Mouse (Mus musculus): ENCODE results near the gene Dapk1. TPM values are rescaled to one million over a fixed set of nuclear protein-coding genes. Genes with fewer than 3 reads are reported as not detected.

Gene Dapk1
- 105 and 111 TPM in 2 replicates for polyA plus RNA-seq (2012; rRNA removed)

DNA sequence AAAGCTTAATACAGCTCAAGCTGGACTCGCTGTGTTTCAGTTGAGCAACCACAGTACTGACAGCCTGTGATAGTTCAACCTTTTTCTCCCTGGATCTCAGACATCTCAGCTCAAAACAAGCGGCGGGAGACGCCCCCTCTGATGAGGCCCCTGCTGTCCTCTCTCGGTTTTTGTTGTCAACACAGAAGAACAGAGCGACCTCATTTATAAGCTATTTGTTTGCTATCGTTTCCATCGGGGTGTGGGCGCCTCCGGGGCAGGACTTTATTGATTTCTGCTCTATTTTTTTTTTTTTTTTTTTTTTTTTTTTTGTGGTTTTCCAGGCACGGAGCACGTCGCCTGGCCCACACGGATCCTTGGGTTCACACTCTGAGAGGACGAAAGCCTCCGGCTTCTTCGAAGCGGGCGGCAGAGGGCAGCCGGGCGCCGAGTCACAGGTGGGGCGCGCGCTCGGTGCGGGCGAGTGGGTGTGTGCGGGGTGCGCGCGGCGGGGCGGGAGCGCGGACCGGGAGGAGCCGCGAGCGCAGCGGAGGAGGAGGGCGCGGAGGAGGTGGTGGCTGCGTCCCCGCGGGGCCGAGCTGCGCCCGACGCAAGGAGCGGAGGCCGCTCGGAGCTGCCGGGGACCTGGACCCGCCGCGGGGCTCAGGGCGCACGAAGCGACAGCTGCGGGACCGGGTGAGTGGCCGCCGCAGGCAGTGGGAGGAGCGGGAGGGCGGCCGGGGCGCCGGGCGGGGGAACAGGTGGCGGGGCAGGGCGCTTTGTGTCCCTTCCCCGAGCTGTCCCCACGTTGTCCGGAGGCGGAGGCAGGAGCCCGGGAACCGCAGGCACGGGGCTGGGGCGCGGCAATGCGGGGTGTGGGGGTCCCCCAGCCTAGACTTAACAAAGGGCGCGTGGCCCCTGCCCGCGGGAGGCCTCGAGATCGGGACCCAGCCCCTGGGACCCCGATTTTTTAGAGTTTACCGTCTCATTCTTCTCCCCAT, at the start of gene Dapk1:
TSS of gene Dapk1 (plus strand) at position 512 of the 980 bp plus-strand sequence.

DNA sequence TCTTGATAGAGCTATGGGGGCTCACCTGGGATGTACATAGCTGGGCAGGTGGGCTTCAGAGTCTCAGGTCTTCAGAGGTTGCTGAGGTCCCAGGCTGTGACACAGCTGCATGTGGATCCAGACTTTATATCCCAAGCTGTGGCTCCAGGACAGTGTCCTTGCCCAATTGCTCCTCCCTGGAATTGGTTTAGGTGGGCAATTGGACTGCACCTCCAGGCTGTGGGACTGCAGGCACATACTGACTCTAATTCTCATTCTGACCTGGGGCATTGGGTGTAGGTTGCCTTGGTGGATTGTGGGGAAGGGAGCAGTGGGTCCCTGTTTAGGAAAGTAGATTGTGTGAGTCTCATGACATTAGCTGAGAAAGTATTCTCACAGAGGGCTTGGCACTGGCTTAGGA, 184.5 kb downstream of the Dapk1 start, which contains the start of gene BC051665:
TSS of gene BC051665 (minus strand) at position 101 of the 400 bp plus-strand sequence.

DNA sequence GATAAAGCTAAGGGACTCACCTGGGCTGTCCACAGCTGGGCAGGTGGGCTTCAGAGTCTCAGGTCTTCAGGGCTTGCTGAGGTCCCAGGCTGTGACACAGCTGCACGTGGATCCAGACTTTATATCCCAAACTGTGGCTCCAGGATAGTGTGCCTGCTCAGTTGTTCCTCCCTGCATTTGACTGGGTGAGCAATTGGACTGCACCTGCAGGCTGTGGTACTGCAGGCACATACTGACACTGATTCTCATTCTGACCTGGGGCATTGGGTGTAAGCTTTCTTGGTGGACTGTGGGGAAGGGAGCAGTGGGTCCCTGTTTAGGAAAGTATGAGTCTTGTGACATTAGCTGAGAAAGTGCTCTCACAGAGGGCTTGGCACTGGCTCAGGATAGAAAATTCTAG, 201.0 kb downstream of the Dapk1 start, which contains the start of gene Ctsll3:
TSS of gene Ctsll3 (minus strand) at position 101 of the 400 bp plus-strand sequence.

Other genes starting within 250 kb of the Dapk1 start
- not detected in 2 replicates for gene BC051665, start 184.4 kb downstream of the Dapk1 start, polyA plus RNA-seq (2012; rRNA removed)
- gene Ctsll3, start 200.9 kb downstream of the Dapk1 start, polyA plus RNA-seq (2012; rRNA removed): not detected in 2 replicates

All from central nervous system, embryonic 18 days (tissue).